22 mouse cellular contexts compared by ENCODE assay signal in the genomic region with DNA sequence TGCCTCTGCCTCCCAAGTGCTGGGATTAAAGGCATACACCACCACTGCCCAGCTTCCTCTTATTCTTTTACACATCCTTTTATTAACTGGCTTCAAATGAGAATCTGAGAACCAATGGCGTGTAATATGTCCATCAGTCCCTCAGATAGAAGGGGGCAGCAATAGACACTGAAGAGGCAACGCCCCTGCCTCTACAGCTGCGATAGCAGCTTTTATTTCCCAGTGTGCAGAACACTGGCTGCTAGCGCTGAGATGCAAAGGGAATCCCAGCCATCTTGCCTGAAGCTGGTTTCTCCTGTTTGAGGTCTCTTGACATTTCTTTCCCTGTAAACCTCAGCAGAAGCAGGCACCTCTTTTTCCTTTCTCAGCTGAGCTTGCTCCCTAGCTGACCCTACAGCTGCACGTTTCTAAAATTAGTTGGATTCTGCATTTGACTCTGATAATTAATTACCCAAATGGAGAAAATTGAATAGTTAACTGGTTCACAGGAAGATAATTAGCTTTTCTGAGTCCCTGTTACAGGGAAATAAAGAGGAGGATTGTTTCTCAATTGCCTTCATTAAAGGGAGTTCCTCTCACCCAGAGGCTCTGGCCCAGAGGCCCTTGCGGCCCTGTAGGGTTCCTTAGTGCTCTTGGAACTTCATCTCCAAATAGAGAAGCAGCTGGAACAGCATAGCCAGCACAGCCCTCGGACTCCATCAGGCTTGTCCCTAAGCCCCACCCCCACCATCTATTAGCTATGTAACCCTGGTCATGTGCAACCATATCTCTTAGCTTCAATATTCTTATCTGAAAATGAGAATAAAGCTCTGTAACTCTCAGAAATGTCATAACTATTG. TPM values are rescaled to one million over a fixed set of nuclear protein-coding genes. Genes with fewer than 3 reads are reported as not detected.
DNase-seq lines count a peak whose midpoint lies in the region; ATAC-seq and TF ChIP-seq lines count a peak whose summit lies in the region.
"Had no signal": no experiment of that assay in that cellular context is flagged by ENCODE, and none has a peak within 500 bp of the region (broad histone marks: within the 10 kb centered on the region; RNA-seq: fewer than 3 reads in every experiment).

No protein-coding gene starts in this region.

- 60% methylated on average over 7 of the region's 7 CpGs for WGBS in hindbrain, embryonic 12.5 days
- WGBS in hindbrain, embryonic 10.5 days = 76% methylated on average over 7 of the region's 7 CpGs
- 24% methylated on average over 7 of the region's 7 CpGs for WGBS in forebrain, embryonic 15.5 days
- 66% methylated on average over 7 of the region's 7 CpGs for WGBS in midbrain, embryonic 14.5 days

- H3K36me3 ChIP-seq in hindbrain, embryonic 12.5 days = no peaks in the 10 kb centered on the region
- no peaks in the 10 kb centered on the region for H3K36me3 ChIP-seq in hindbrain, embryonic 10.5 days
- H3K36me3 ChIP-seq in forebrain, embryonic 15.5 days = no peaks in the 10 kb centered on the region
- H3K36me3 ChIP-seq in midbrain, embryonic 14.5 days (ENCODE audit: control insufficient read depth, insufficient read depth, low read length) = no peaks in the 10 kb centered on the region
- H3K36me3 ChIP-seq: embryonic facial prominence, embryonic 13.5 days; heart, embryonic 10.5 days; limb, embryonic 12.5 days; lung, embryonic 15.5 days had no signal

- H3K9me3 ChIP-seq in hindbrain, embryonic 12.5 days (replicated peaks) = no peaks in the 10 kb centered on the region
- no peaks in the 10 kb centered on the region for H3K9me3 ChIP-seq in hindbrain, embryonic 10.5 days
- H3K9me3 ChIP-seq in forebrain, embryonic 15.5 days = no peaks in the 10 kb centered on the region
- H3K9me3 ChIP-seq in midbrain, embryonic 14.5 days (ENCODE audit: control insufficient read depth, low read length) = no peaks in the 10 kb centered on the region
- H3K9me3 ChIP-seq: embryonic facial prominence, embryonic 13.5 days; heart, embryonic 10.5 days; limb, embryonic 12.5 days; lung, embryonic 15.5 days had no signal

- H3K4me2 ChIP-seq in hindbrain, embryonic 12.5 days (replicated peaks) = no peak overlapping the region
- H3K4me2 ChIP-seq in forebrain, embryonic 15.5 days (replicated peaks) = no peak overlapping the region
- no peak overlapping the region for H3K4me2 ChIP-seq in midbrain, embryonic 14.5 days (ENCODE audit: low read length)
- H3K4me2 ChIP-seq: embryonic facial prominence, embryonic 13.5 days; limb, embryonic 12.5 days; lung, embryonic 15.5 days had no signal

- no peak overlapping the region for H3K9ac ChIP-seq in hindbrain, embryonic 12.5 days
- H3K9ac ChIP-seq in forebrain, embryonic 15.5 days (replicated peaks) = no peak overlapping the region
- H3K9ac ChIP-seq in midbrain, embryonic 14.5 days (replicated peaks; ENCODE audit: low read length) = no peak overlapping the region
- H3K9ac ChIP-seq: embryonic facial prominence, embryonic 13.5 days; limb, embryonic 12.5 days; liver, embryonic 14.5 days; lung, embryonic 15.5 days had no signal

- no peak for DNase-seq in hindbrain, embryonic 10.5 days (ENCODE audit: low spot score)
- DNase-seq in brain, embryonic 14.5 days (ENCODE audit: low read depth) = peak; percentile 79
- DNase-seq in midbrain, embryonic 14.5 days = peak; percentile 28
- DNase-seq in cerebellum, adult 11 months = no peak
- DNase-seq in layer of hippocampus, postnatal 10 days (ENCODE audit: low spot score in 2 of 2) = no peak
- DNase-seq in cerebellum, adult 9-11 months = no peak
- DNase-seq: adrenal gland, postnatal 36 days; cerebellum, adult 2 months; kidney, postnatal 4 days; layer of hippocampus, adult 9-11 months; lung, postnatal 4 days; right cerebral cortex, postnatal 14 days; spleen, adult 18-20 months; thymus, postnatal 36 days had no signal

- H3K4me1 ChIP-seq in hindbrain, embryonic 12.5 days = peaks cover 15% of the 10 kb centered on the region
- H3K4me1 ChIP-seq in hindbrain, embryonic 10.5 days (replicated peaks) = peaks cover 14% of the 10 kb centered on the region
- peaks cover 22% of the 10 kb centered on the region for H3K4me1 ChIP-seq in forebrain, embryonic 15.5 days
- H3K4me1 ChIP-seq in midbrain, embryonic 14.5 days (ENCODE audit: control insufficient read depth, insufficient read depth, low read length) = peaks cover 15% of the 10 kb centered on the region
- H3K4me1 ChIP-seq: embryonic facial prominence, embryonic 13.5 days; heart, embryonic 10.5 days; limb, embryonic 12.5 days had no signal

- ATAC-seq in hindbrain, embryonic 12.5 days (ENCODE audit: low FRiP score) = peak; percentile 43; the same call in 1 of the 2 replicates
- ATAC-seq in forebrain, embryonic 15.5 days (replicated peaks) = peak; percentile 61; the same call in 1 of the 2 replicates
- no peak for ATAC-seq in midbrain, embryonic 14.5 days (ENCODE audit: low FRiP score, low TSS enrichment)
- ATAC-seq: inflammation-experienced regulatory T-cells, adult 6 months had no signal

- TF ChIP-seq CTCF in brain, embryonic 14.5 days (IDR thresholded peaks at IDR 0.05; ENCODE audit: borderline replicate concordance, extremely low read depth, insufficient read depth, insufficient read length) = no peak

- no peak overlapping the region for H3K4me3 ChIP-seq in hindbrain, embryonic 12.5 days
- no peak overlapping the region for H3K4me3 ChIP-seq in hindbrain, embryonic 10.5 days
- H3K4me3 ChIP-seq in forebrain, embryonic 15.5 days = no peak overlapping the region
- no peak overlapping the region for H3K4me3 ChIP-seq in midbrain, embryonic 14.5 days (replicated peaks; ENCODE audit: low read depth, low read length)
- H3K4me3 ChIP-seq: embryonic facial prominence, embryonic 13.5 days; heart, embryonic 10.5 days; limb, embryonic 12.5 days; lung, embryonic 15.5 days had no signal

- no peak for TF ChIP-seq POLR2A in brain, embryonic 14.5 days (IDR thresholded peaks at IDR 0.05; ENCODE audit: borderline replicate concordance, extremely low read depth, insufficient read depth, insufficient read length, poor library complexity, severe bottlenecking)

- peak overlapping the region; percentile 40; the same call in 1 of the 2 replicates for H3K27ac ChIP-seq in hindbrain, embryonic 12.5 days
- no peak overlapping the region for H3K27ac ChIP-seq in hindbrain, embryonic 10.5 days
- peak overlapping the region; percentile 65 for H3K27ac ChIP-seq in forebrain, embryonic 15.5 days (replicated peaks)
- peak overlapping the region; percentile 53 for H3K27ac ChIP-seq in midbrain, embryonic 14.5 days (replicated peaks; ENCODE audit: low read depth, low read length)
- H3K27ac ChIP-seq: embryonic facial prominence, embryonic 13.5 days; heart, embryonic 10.5 days; limb, embryonic 12.5 days; liver, embryonic 14.5 days; lung, embryonic 15.5 days had no signal

- no peaks in the 10 kb centered on the region for H3K27me3 ChIP-seq in hindbrain, embryonic 12.5 days
- H3K27me3 ChIP-seq in hindbrain, embryonic 10.5 days (ENCODE audit: insufficient read depth, poor library complexity, severe bottlenecking) = no peaks in the 10 kb centered on the region
- H3K27me3 ChIP-seq in forebrain, embryonic 15.5 days = no peaks in the 10 kb centered on the region
- H3K27me3 ChIP-seq in midbrain, embryonic 14.5 days (ENCODE audit: control insufficient read depth, insufficient read depth, low read length) = no peaks in the 10 kb centered on the region
- H3K27me3 ChIP-seq: embryonic facial prominence, embryonic 13.5 days; limb, embryonic 12.5 days; lung, embryonic 15.5 days had no signal

RNA-seq across cellular contexts. Expression of a gene that starts 41.3 kb away (rescaled TPM):
- 42.0 and 48.2 TPM in 2 replicates for polyA plus RNA-seq in hindbrain, embryonic 12.5 days (2016; fragmentation: Nextera tagmentation; extraction: Ambion mirVana)
- polyA plus RNA-seq in hindbrain, embryonic 10.5 days (2016; fragmentation: Nextera tagmentation; extraction: Ambion mirVana) = 25.9 and 29.5 TPM in 2 replicates
- polyA plus RNA-seq in brain, embryonic 14.5 days (2012; rRNA removed) = 34.5 and 41.5 TPM in 2 replicates
- polyA plus RNA-seq in forebrain, embryonic 15.5 days (2015; fragmentation: Nextera tagmentation; extraction: Ambion mirVana) = 39.5 and 40.5 TPM in 2 replicates
- polyA plus RNA-seq in midbrain, embryonic 14.5 days (2014; fragmentation: Nextera tagmentation; extraction: Ambion mirVana) = 37.8 and 45.9 TPM in 2 replicates
- total RNA-seq in layer of hippocampus, postnatal 10 days (2021) = 10 to 100 TPM; 55.9 to 63.9 TPM

Comparison
In these comparisons a context has a peak if more than half of its experiments do, and no peak if none do; other contexts are left out.
1. DNase-seq: peak in brain, embryonic 14.5 days (single experiment) and midbrain, embryonic 14.5 days (single experiment); none in hindbrain, embryonic 10.5 days (single experiment), cerebellum, adult 11 months (single experiment), layer of hippocampus, postnatal 10 days (0 of 2) and cerebellum, adult 9-11 months (single experiment).